Mouse (Mus musculus) ovary, adult 2 months (tissue): ENCODE data around the gene Tor1b. TPM values are rescaled to one million over a fixed set of nuclear protein-coding genes. Genes with fewer than 3 reads are reported as not detected.

Experiments used
- polyA plus RNA-seq: library from polyadenylated mRNA; depleted of rRNA; stranded (reverse); fragments of >200 nt; gene quantifications from 2 replicates; pipeline ENCODE4 v1.2.3, GENCODE M21; 2012; rRNA removed

Gene Tor1b
- 35.4 and 36.1 TPM in 2 replicates for polyA plus RNA-seq

DNA sequence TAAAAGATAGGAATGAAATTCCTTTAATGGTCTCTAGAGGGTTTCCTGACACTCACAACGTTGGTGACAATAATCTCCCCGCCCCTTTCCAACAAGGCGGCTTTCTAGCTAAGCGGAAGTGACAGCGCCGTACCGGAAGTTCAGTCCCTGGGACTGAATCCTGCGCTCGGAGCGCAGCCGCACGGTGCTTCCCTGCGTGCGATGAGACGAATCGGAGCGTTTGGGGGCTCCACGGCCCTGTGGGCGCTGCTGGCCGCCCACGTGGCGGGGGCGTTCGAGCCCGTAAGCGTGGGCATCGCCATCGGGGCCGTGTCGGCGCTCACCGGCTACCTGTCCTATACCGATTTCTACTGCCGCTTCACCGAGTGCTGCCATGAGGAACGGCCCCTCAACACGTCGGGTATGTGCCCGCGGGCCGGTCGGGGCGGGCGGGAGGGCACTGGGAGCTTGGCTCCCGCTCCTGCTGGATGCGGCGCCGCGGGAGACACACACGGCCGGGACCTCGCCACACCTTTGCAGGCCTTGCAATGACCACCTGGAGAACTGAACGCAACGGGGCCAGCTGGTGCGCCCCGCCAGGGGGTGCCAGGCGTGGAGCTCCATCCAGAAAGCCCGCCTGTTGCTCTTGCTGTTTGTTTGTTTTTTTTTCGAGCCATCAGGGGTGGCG lies at the start of gene Tor1b:
Gene Tor1b (plus strand): TSS at position 136 of the 667 bp plus-strand sequence.

DNA sequence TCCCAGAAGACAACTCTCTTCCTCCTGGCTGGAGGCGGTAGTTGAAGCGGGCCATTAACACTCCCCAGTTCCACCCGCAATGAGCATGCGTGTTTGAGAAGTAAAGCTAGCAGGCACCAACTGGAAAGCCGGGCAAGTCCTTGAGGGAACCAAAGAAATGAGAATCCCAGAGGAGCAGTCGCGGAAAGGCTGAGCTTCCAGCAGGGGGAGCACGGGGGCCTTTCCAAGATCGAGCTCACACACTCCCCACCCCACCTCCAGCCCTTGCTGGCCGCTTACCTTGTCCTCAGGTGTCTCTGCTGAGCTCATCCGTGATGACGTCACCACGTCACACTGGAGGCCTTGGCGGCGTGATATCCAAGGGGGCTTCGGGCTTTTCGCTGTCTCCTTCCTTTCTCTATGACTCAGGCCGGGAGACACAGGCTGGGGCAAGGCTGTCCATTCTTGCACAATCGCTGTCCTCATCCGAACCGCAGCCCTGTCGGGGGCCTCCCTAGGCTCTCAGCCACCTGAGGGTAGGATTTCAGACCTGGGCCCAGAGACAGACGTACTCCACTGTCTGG lies 23.2 kb upstream of the Tor1b start, which contains the start of gene Ptges:
Gene Ptges (minus strand): TSS at position 381 of the 563 bp plus-strand sequence.

DNA sequence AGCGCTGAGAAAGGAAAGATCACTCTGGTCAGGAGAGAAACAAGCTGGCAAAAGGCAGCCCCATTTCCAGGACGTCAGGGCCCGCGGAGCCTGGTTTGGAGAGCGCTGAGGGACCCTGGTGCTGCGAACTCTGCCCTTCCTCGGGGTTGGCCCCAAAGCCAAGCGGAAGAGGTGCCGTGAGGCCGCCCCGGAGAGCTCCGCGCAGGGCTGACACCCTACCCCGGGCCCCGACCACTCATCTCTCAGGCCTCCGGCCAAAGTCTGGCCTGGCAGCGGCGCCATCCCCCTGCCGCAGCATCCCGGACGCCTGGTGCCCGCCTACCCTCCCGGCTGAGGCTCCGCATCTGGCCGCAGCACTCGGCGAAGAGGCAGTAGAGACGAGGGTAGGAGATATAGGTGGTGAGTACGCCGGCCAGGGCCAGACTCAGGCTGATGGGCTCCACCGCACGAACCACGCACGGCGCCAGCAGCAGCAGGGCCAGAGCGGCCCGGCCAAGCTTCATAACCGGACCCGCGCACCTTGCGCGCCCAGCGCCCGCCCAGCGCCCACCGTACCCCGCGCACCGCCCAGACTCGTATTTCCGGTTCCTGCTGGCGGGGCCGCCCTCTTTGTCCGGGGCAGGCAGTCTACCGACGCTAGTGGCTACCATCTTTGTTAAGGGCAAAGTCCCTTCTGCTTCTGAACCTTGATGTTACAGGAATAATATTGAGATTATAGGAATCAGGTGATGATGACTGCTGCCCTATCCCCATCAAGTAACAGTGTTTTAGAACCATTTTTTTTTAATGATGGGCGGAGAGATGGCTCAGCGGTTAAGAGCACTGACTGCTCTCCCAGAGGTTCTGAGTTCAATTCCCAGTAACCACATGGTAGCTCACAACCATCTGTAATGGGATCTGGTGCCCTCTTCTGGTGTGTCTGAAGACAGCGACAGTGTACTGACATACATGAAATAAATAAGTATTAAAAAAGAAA lies 14.9 kb downstream of the Tor1b start, which contains the start of gene Tor1a:
Gene Tor1a (minus strand): TSS at position 582 of the 976 bp plus-strand sequence.

DNA sequence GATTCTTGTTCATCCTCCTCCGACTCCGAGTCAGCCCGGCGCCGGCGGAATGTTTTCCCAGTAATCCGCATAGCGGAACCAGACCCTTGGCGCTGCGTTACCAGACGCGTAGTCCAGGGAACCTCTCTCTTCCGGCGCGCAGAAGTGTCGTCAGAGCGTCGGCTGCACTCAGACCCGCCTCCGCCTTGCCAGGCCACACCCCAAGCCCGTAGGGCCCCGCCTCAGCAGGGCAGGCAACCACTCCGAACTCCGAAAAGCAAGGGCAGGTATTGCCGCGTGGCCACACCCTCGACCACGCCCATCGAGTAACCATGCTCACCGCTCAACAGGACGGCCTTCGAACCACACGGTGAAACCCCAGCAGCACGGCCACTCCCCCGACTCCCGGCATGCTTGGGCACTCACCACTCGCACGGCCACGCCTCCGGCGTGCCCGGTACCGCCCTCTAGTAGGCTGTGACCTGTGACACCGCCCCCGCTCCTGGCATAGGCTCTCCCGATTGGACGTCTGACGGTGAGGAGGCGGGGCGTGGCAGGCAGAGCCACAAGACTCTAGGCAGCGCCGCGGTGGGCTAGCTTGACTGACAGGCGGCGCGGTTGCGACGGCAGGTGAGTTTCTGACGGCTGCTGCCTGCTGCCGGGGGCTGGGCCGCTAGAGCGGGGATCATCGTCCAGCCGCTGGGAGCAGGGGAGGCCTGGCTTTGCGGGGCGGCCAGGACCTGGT lies 29.2 kb downstream of the Tor1b start, which contains the start of the genes BC005624 and Usp20:
Gene BC005624 (minus strand): TSS at position 412 of the 724 bp plus-strand sequence.
Gene Usp20 (plus strand): TSS at position 490 of the 724 bp plus-strand sequence.

Other genes starting within 250 kb of the Tor1b start
- gene 1700001O22Rik, start 149.3 kb upstream of the Tor1b start, polyA plus RNA-seq, result 9.8 and 14.9 TPM in 2 replicates
- gene Ntmt1, start 145.1 kb upstream of the Tor1b start, polyA plus RNA-seq, result 99.7 and 104 TPM in 2 replicates
- gene Asb6, start 122.6 kb upstream of the Tor1b start, polyA plus RNA-seq, result 73.3 and 81.6 TPM in 2 replicates
- 51.3 and 84.2 TPM in 2 replicates for gene Prrx2, start 118.0 kb upstream of the Tor1b start, polyA plus RNA-seq
- 113 and 139 TPM in 2 replicates for gene Ptges, start 23.1 kb upstream of the Tor1b start, polyA plus RNA-seq
- 58.1 and 68.0 TPM in 2 replicates for gene Tor1a, start 15.0 kb downstream of the Tor1b start, polyA plus RNA-seq
- gene BC005624, start 29.2 kb downstream of the Tor1b start, polyA plus RNA-seq, result 11.3 and 20.1 TPM in 2 replicates
- gene Usp20, start 29.3 kb downstream of the Tor1b start, polyA plus RNA-seq, result 24.8 and 25.8 TPM in 2 replicates
- 50.3 and 53.4 TPM in 2 replicates for gene Fnbp1, start 189.0 kb downstream of the Tor1b start, polyA plus RNA-seq
- 26.5 and 27.3 TPM in 2 replicates for gene Gpr107, start 199.4 kb downstream of the Tor1b start, polyA plus RNA-seq